Mouse (Mus musculus): ENCODE results near the gene Plk1. TPM values are rescaled to one million over a fixed set of nuclear protein-coding genes. Genes with fewer than 3 reads are reported as not detected.

Gene Plk1
- 158 and 171 TPM in 2 replicates for polyA plus RNA-seq (2016; fragmentation: Nextera tagmentation; extraction: Ambion mirVana)

GRCm38 (mm10) chr7:122158915-122159902 lies at the start of gene Plk1:
TSS of gene Plk1 (plus strand) at chr7:122159439.
- peak; percentile 92 for ATAC-seq (ENCODE audit: low FRiP score)
- peaks cover 46% of the 10 kb centered on the region for H3K4me1 ChIP-seq
- peak within 1 kb of the TSS; percentile 77 for H3K9ac ChIP-seq
- peak within 1 kb of the TSS; percentile 92 for H3K27ac ChIP-seq
- H3K27me3 ChIP-seq = no peaks in the 10 kb centered on the region
- peaks cover 35% of the 10 kb centered on the region for H3K36me3 ChIP-seq (replicated peaks)
- under 1% methylated on average over 63 of the region's 63 CpGs for WGBS
- peak within 1 kb of the TSS; percentile 87 for H3K4me2 ChIP-seq
- no peaks in the 10 kb centered on the region for H3K9me3 ChIP-seq
- peak within 1 kb of the TSS; percentile 76 for H3K4me3 ChIP-seq (replicated peaks)

GRCm38 (mm10) chr7:122123518-122123917 lies 35.7 kb upstream of the Plk1 start:
- 91% methylated on average over 4 of the region's 4 CpGs for WGBS
- Histone ChIP-seq H3K9me3 (no peaks in the 10 kb centered on the region), H3K9ac (no peak overlapping the region), H3K36me3 (replicated peaks) (peaks cover 76% of the 10 kb centered on the region), H3K27ac (no peak overlapping the region), H3K4me2 (no peak overlapping the region), H3K27me3 (no peaks in the 10 kb centered on the region), H3K4me3 (replicated peaks) (no peak overlapping the region), H3K4me1 (no peaks in the 10 kb centered on the region)
- ATAC-seq (ENCODE audit: low FRiP score) = no peak

DNA sequence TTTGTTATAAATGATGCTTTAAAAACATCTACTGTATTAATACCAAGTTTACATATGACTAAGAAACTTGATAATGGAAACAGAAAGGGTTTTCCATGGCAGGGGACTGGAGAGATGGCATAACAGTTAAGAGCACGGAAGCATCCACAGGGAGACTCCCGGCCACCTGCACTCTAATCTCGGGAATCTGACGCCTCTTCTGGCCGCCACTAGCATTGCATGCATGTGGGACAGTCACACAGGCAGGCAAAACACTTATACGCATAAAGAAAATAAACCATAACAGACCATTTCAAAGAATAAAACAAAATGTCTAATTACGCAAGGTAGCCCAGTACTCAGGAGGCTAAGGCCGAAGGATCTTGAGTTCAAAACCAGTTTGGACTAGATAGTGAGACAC lies 33.6 kb upstream of the Plk1 start:
- Histone ChIP-seq H3K27ac (no peak overlapping the region), H3K4me2 (no peak overlapping the region), H3K4me3 (replicated peaks) (no peak overlapping the region), H3K9me3 (no peaks in the 10 kb centered on the region), H3K27me3 (no peaks in the 10 kb centered on the region), H3K36me3 (replicated peaks) (peaks cover 63% of the 10 kb centered on the region), H3K4me1 (no peaks in the 10 kb centered on the region), H3K9ac (no peak overlapping the region)
- 70% methylated on average over 8 of the region's 8 CpGs for WGBS
- ATAC-seq (ENCODE audit: low FRiP score) = no peak

DNA sequence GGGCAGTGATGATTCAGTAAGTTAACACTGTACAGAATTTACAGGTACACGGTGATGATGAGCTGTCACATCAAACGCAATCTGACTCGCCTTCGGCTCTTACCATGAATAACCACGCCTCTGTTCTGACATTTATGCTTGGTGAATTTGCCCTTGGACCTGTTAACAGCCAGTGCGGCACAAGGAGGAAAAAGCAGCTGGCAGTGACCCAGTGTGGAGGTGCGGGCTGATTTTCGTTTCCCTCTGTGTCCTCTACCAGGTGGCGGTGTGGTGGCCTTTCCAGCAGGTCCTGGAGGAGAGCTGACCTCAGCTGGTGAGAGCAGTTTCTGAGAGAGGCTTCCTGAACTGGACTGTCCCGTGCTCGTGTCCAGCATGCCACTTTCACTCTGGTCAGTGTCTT lies 32.3 kb upstream of the Plk1 start:
- peaks cover 53% of the 10 kb centered on the region for H3K36me3 ChIP-seq (replicated peaks)

GRCm38 (mm10) chr7:122131834-122132233 lies 27.4 kb upstream of the Plk1 start:
- H3K9ac ChIP-seq = peak overlapping the region; percentile 78
- H3K4me3 ChIP-seq (replicated peaks) = peak overlapping the region; percentile 73
- no peak for ATAC-seq (ENCODE audit: low FRiP score)
- no peak overlapping the region for H3K27ac ChIP-seq
- H3K9me3 ChIP-seq = no peaks in the 10 kb centered on the region
- H3K4me2 ChIP-seq = peak overlapping the region; percentile 74
- peaks cover 18% of the 10 kb centered on the region for H3K4me1 ChIP-seq
- no peaks in the 10 kb centered on the region for H3K27me3 ChIP-seq
- peaks cover 34% of the 10 kb centered on the region for H3K36me3 ChIP-seq (replicated peaks)

More for the DNA sequence above, 32.3 kb upstream of the Plk1 start:
- no peak overlapping the region for H3K4me2 ChIP-seq
- H3K9me3 ChIP-seq = no peaks in the 10 kb centered on the region
- no peaks in the 10 kb centered on the region for H3K27me3 ChIP-seq
- no peak for ATAC-seq (ENCODE audit: low FRiP score)
- WGBS = 96% methylated on average over 11 of the region's 11 CpGs
- H3K4me3 ChIP-seq (replicated peaks) = no peak overlapping the region
- no peak overlapping the region for H3K9ac ChIP-seq
- peaks cover 6% of the 10 kb centered on the region; the same call in 1 of the 2 replicates for H3K4me1 ChIP-seq
- no peak overlapping the region for H3K27ac ChIP-seq

- peaks cover 18% of the 10 kb centered on the region for H3K4me1 ChIP-seq
- H3K9ac ChIP-seq = peak within 1 kb of the TSS; percentile 78
- H3K9me3 ChIP-seq = no peaks in the 10 kb centered on the region
- H3K27me3 ChIP-seq = no peaks in the 10 kb centered on the region
- H3K4me3 ChIP-seq (replicated peaks) = peak within 1 kb of the TSS; percentile 73
- ATAC-seq (ENCODE audit: low FRiP score) = peak; percentile 97
- H3K27ac ChIP-seq = peak within 1 kb of the TSS; percentile 37; the same call in 1 of the 2 replicates
- under 1% methylated on average over 54 of the region's 54 CpGs for WGBS
- H3K4me2 ChIP-seq = peak within 1 kb of the TSS; percentile 74
- peaks cover 34% of the 10 kb centered on the region for H3K36me3 ChIP-seq (replicated peaks)
Measured at GRCm38 (mm10) chr7:122132497-122133337, 26.5 kb upstream of the Plk1 start, which contains the start of the genes Palb2 and Dctn5. TSS of gene Palb2 (minus strand) at chr7:122132985. TSS of gene Dctn5 (plus strand) at chr7:122133041.

DNA sequence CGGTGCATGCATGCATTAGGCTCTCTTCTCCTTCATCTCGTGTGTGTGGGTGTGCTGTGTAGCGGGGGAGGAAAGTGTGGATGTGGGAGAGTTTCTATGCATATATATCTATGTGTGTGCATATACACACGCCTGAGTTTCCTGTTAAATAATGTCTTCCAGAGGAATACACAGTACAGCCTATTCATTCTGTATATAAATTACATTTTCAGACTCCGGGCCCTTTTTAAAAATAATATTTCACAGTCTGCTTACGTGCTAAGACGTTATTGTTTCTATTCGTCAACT lies 26.0 kb upstream of the Plk1 start:
- no peak for ATAC-seq (ENCODE audit: low FRiP score)
- H3K36me3 ChIP-seq (replicated peaks) = peaks cover 34% of the 10 kb centered on the region
- no peaks in the 10 kb centered on the region for H3K9me3 ChIP-seq
- peak overlapping the region; percentile 71 for H3K4me2 ChIP-seq
- WGBS = 16% methylated on average over 8 of the region's 8 CpGs
- no peaks in the 10 kb centered on the region for H3K27me3 ChIP-seq
- peak overlapping the region; percentile 73 for H3K4me3 ChIP-seq (replicated peaks)
- peak overlapping the region; percentile 78 for H3K9ac ChIP-seq
- peaks cover 18% of the 10 kb centered on the region for H3K4me1 ChIP-seq
- H3K27ac ChIP-seq = peak overlapping the region; percentile 25; the same call in 1 of the 2 replicates

DNA sequence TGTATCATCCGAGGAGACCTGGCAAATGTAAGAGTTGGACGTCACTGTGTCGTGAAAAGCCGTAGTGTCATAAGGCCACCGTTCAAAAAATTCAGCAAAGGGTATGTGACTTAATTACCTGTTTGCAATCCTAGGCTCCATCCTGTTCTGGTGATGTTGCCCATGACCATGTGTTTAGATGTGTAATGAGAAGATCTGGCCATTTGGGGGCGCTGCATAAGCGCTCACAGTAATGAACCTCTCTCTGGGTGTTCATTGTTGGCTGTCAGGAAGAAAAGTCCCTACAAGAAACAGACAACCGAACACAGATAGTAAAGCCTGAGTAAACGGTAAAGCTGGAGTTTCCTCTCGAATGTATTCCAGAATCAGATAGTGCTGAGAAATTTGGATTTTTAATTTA lies 24.2 kb upstream of the Plk1 start:
- Histone ChIP-seq H3K27ac (no peak overlapping the region), H3K36me3 (replicated peaks) (peaks cover 50% of the 10 kb centered on the region)
- no peak for ATAC-seq (ENCODE audit: low FRiP score)

DNA sequence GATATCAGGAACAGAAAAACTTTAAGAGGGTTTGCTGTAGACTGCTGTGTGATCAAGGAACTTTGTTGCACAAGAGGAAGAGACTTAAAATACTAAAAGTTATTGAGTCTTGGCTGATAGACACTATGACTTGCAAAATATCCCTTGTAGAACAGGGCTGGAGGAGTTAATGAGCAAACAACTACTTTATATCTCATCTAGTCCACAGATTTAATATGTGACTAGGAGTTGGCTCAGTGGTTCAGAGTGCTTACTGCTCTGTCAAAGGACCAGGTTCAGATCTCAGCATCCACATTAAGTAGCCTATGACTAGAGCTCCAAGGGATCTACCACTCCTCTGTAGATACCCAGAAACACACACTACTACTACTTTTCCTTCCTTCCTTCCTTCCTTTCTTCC lies 22.2 kb upstream of the Plk1 start:
- H3K4me3 ChIP-seq (replicated peaks) = no peak overlapping the region
- peaks cover 11% of the 10 kb centered on the region for H3K4me1 ChIP-seq
- no peak overlapping the region for H3K27ac ChIP-seq
- no peak for ATAC-seq (ENCODE audit: low FRiP score)
- H3K36me3 ChIP-seq (replicated peaks) = peaks cover 69% of the 10 kb centered on the region
- no peaks in the 10 kb centered on the region for H3K9me3 ChIP-seq
- H3K27me3 ChIP-seq = no peaks in the 10 kb centered on the region
- H3K4me2 ChIP-seq = no peak overlapping the region
- no peak overlapping the region for H3K9ac ChIP-seq

More for the DNA sequence above, 24.2 kb upstream of the Plk1 start:
- 74% methylated on average over 10 of the region's 10 CpGs for WGBS
- no peak overlapping the region for H3K4me3 ChIP-seq (replicated peaks)
- H3K9me3 ChIP-seq = no peaks in the 10 kb centered on the region
- H3K4me1 ChIP-seq = peaks cover 18% of the 10 kb centered on the region
- H3K27me3 ChIP-seq = no peaks in the 10 kb centered on the region
- H3K9ac ChIP-seq = no peak overlapping the region
- no peak overlapping the region for H3K4me2 ChIP-seq

- no peaks in the 10 kb centered on the region for H3K9me3 ChIP-seq
- no peak overlapping the region for H3K27ac ChIP-seq
- 93% methylated on average over 5 of the region's 5 CpGs for WGBS
- no peak overlapping the region for H3K9ac ChIP-seq
- no peak for ATAC-seq (ENCODE audit: low FRiP score)
- peaks cover 76% of the 10 kb centered on the region for H3K36me3 ChIP-seq (replicated peaks)
- no peak overlapping the region for H3K4me3 ChIP-seq (replicated peaks)
- H3K4me1 ChIP-seq = peaks cover 7% of the 10 kb centered on the region
- no peak overlapping the region for H3K4me2 ChIP-seq
- no peaks in the 10 kb centered on the region for H3K27me3 ChIP-seq
Measured at GRCm38 (mm10) chr7:122138190-122138589, 21.0 kb upstream of the Plk1 start.

DNA sequence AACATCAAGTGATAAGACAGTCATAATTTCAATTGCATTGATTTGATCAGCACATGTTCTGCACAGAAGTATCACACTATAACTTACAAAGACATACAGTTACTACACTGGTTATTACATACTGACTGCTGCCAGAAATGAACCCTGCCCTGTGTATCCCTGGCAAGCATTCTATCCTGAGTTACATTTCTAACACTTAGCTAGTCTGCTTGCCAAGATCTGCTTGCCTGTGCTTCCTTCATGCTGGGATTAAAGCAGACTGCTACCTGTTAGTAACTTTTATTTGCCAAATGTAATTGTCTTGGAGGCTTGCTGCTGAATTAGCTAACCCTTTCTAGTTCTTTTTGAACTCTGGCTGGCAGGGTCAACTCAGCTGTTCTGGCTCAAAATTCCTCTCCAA lies 18.2 kb upstream of the Plk1 start:
- peaks cover 90% of the 10 kb centered on the region for H3K36me3 ChIP-seq (replicated peaks)
- H3K27me3 ChIP-seq = no peaks in the 10 kb centered on the region
- ATAC-seq (ENCODE audit: low FRiP score) = no peak

DNA sequence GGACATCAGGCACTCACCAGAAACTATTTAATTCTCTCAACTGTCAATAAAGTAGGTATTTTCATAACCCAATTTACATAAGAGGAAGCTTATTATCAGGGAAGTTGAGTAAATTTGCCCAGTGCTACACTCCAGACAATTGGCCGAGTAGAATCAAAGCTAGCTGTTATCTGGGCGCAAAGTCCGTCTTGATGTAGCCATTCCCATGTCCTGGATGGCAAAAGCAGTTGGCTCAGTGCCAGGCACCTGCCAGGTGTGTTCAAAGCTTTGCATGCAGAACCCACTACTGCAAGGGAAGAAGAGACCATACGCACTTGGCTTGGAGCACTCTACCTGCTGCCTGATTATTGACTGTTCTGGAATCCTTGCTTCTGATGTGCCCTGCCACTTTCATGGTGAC lies 6.8 kb upstream of the Plk1 start:
- no peak overlapping the region for H3K27ac ChIP-seq
- peaks cover 25% of the 10 kb centered on the region for H3K36me3 ChIP-seq (replicated peaks)
- no peak overlapping the region for H3K4me3 ChIP-seq (replicated peaks)
- 92% methylated on average over 4 of the region's 4 CpGs for WGBS
- no peaks in the 10 kb centered on the region for H3K9me3 ChIP-seq
- ATAC-seq (ENCODE audit: low FRiP score) = no peak
- H3K4me1 ChIP-seq = peaks cover 4% of the 10 kb centered on the region
- H3K4me2 ChIP-seq = no peak overlapping the region
- no peaks in the 10 kb centered on the region for H3K27me3 ChIP-seq
- no peak overlapping the region for H3K9ac ChIP-seq

More for the DNA sequence above, 18.2 kb upstream of the Plk1 start:
- H3K4me2 ChIP-seq = no peak overlapping the region
- no peak overlapping the region for H3K4me3 ChIP-seq (replicated peaks)
- H3K9me3 ChIP-seq = no peaks in the 10 kb centered on the region
- no peak overlapping the region for H3K27ac ChIP-seq
- no peak overlapping the region for H3K9ac ChIP-seq
- H3K4me1 ChIP-seq = no peaks in the 10 kb centered on the region

Measured in forebrain, embryonic 12.5 days (tissue).